Mouse (Mus musculus): ENCODE data around the gene Utp11. TPM values are rescaled to one million over a fixed set of nuclear protein-coding genes. Genes with fewer than 3 reads are reported as not detected.
A peak's percentile ranks its signal among the peaks of the same experiment; 100 is the strongest.

Utp11 gene
- polyA plus RNA-seq, 1 experiment from 2014 or later: 63.0 TPM

GRCm38 (mm10) chr4:124701916-124702315, 8.5 kb upstream of the Utp11 start:
- Histone ChIP-seq H3K36me3 (no peaks in the 10 kb centered on the region), H3K4me2 (replicated peaks) (peak overlapping the region; percentile 98), H3K27ac (replicated peaks) (no peak overlapping the region), H3K4me1 (peaks cover 52% of the 10 kb centered on the region), H3K27me3 (peaks cover 37% of the 10 kb centered on the region), H3K9ac (replicated peaks) (peak overlapping the region; percentile 77), H3K9me3 (no peaks in the 10 kb centered on the region), H3K4me3 (peak overlapping the region; percentile 60)
- no peak for ATAC-seq (ENCODE audit: low FRiP score, low read depth)
- 49% methylated on average over 2 of the region's 5 CpGs for WGBS

- Histone ChIP-seq H3K4me1 (peaks cover 52% of the 10 kb centered on the region), H3K9me3 (no peaks in the 10 kb centered on the region), H3K36me3 (no peaks in the 10 kb centered on the region), H3K9ac (replicated peaks) (peak overlapping the region; percentile 77), H3K4me2 (replicated peaks) (peak overlapping the region; percentile 98), H3K4me3 (peak overlapping the region; percentile 60), H3K27me3 (peaks cover 38% of the 10 kb centered on the region), H3K27ac (replicated peaks) (0 out of 2 replicates have a peak overlapping the region, but pooled peaks have one; percentile 10)
- ATAC-seq (ENCODE audit: low FRiP score, low read depth): 0 out of 2 replicates have a peak, but pooled peaks have one; percentile 8
- WGBS: 3% methylated on average over 22 of the region's 22 CpGs
Measured at GRCm38 (mm10) chr4:124701052-124701845, 7.8 kb upstream of the Utp11 start.

DNA sequence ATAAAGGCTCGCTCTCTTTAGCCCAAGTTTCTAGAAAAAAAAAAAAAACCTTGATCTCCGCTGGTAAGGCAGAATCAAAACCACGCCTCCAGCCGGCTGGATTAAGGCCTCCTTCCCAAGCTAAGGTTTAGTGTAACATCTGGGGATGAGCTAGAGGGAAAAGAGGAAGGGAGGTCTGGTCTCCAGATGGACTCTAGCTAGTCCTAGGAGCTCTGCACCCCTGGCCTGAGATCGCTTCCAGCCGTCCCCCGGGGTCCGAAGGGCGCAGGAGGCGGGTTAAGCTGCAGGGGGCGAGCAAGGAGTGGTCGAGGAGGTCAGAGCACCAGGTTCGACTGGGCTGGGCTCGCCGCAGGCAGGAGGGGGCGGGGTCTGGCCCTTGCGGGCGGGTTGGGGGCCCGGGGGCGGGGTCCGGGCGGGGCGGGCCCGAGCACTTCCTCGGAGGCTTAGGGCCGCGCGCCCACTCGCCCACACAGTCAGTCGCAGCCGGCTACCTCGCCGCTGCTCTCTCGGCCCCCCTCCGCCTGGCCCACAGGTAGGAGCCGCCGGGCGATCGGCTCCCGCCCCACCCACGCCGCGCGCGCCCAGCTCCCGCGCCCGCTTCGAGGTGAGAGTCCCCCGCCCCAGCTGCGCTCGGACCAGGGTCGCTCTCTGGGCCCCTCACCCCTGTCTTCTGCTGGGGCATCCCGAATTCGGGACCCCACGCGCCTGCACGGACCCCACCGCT, 7.0 kb upstream of the Utp11 start, which contains the start of gene Fhl3:
TSS of gene Fhl3 (plus strand) at position 454 of the 724 bp plus-strand sequence.
- H3K9ac ChIP-seq (replicated peaks): peak within 1 kb of the TSS; percentile 77
- H3K27me3 ChIP-seq: peaks cover 46% of the 10 kb centered on the region
- no peaks in the 10 kb centered on the region for H3K36me3 ChIP-seq
- no peaks in the 10 kb centered on the region for H3K9me3 ChIP-seq
- ATAC-seq (ENCODE audit: low FRiP score, low read depth): peak; percentile 66
- H3K4me2 ChIP-seq (replicated peaks): peak within 1 kb of the TSS; percentile 98
- peaks cover 52% of the 10 kb centered on the region for H3K4me1 ChIP-seq
- 1% methylated on average over 45 of the region's 59 CpGs for WGBS
- peak within 1 kb of the TSS; percentile 60 for H3K4me3 ChIP-seq
- 0 out of 2 replicates have a peak within 1 kb of the TSS, but pooled peaks have one; percentile 10 for H3K27ac ChIP-seq (replicated peaks)

- Histone ChIP-seq H3K4me2 (replicated peaks) (peak overlapping the region; percentile 98), H3K4me1 (peaks cover 48% of the 10 kb centered on the region), H3K4me3 (no peak overlapping the region), H3K9me3 (no peaks in the 10 kb centered on the region), H3K27ac (replicated peaks) (no peak overlapping the region), H3K36me3 (no peaks in the 10 kb centered on the region), H3K27me3 (peaks cover 51% of the 10 kb centered on the region), H3K9ac (replicated peaks) (0 out of 2 replicates have a peak overlapping the region, but pooled peaks have one; percentile 24)
- no peak for ATAC-seq (ENCODE audit: low FRiP score, low read depth)
- WGBS: 6% methylated on average over 6 of the region's 6 CpGs
Measured at GRCm38 (mm10) chr4:124699791-124700190, 6.4 kb upstream of the Utp11 start.

GRCm38 (mm10) chr4:124695786-124696516, 2.6 kb upstream of the Utp11 start:
- H3K4me1 ChIP-seq: peaks cover 27% of the 10 kb centered on the region
- no peaks in the 10 kb centered on the region for H3K36me3 ChIP-seq
- no peak for ATAC-seq (ENCODE audit: low FRiP score, low read depth)
- H3K9me3 ChIP-seq: no peaks in the 10 kb centered on the region
- H3K4me2 ChIP-seq (replicated peaks): no peak overlapping the region
- H3K27me3 ChIP-seq: peaks cover 40% of the 10 kb centered on the region
- no peak overlapping the region for H3K4me3 ChIP-seq
- WGBS: 15% methylated on average over 18 of the region's 18 CpGs
- H3K9ac ChIP-seq (replicated peaks): no peak overlapping the region
- H3K27ac ChIP-seq (replicated peaks): no peak overlapping the region

DNA sequence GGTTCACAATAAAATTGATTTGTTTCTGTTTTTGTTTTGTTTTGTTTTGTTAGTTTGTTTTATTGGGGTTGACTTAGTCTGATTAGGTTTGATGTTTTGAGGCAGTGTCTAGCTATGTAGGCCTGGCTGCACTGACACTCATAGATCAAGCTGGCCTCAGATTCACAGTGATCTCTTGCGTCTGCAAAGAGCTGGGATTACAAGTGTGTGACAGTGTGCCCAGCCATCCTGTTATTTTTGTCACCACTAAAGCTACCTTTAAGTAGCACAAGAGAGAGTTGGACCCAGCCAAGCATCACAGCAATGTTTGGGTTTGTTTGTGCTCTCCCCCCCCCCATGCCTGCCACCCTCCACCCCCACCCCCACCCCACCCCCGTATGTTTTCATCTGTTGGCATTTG, 1.2 kb upstream of the Utp11 start:
- WGBS: 67% methylated on average over 2 of the region's 2 CpGs
- H3K27me3 ChIP-seq: peaks cover 30% of the 10 kb centered on the region
- H3K9me3 ChIP-seq: no peaks in the 10 kb centered on the region
- peaks cover 14% of the 10 kb centered on the region for H3K4me1 ChIP-seq
- H3K9ac ChIP-seq (replicated peaks): no peak overlapping the region
- ATAC-seq (ENCODE audit: low FRiP score, low read depth): no peak
- H3K4me3 ChIP-seq: no peak overlapping the region
- H3K27ac ChIP-seq (replicated peaks): no peak overlapping the region
- no peak overlapping the region for H3K4me2 ChIP-seq (replicated peaks)
- H3K36me3 ChIP-seq: peaks cover under 1% of the 10 kb centered on the region; the same call in 1 of the 2 replicates

DNA sequence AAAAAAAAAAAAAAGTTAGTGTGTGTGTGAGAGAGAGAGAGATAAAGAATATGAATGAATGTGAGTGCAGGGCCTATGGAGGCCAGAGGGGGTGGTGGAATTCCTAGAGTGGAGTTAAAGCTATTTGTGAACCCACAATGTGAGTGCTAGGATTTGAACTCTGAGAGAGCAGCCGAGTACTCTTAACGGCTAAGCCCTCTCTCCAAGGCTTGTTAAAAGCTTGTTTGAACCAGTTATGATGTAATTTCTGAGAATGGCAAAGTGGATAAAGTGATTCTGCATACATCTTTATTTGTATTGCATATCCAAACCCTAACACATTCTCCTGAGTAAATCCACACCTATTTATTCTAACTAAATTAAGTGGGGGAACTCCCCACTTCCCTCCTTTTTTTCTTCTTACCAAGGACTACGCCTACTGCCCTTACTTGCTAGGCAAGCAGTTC, 961 bp downstream of the Utp11 start:
- peaks cover 12% of the 10 kb centered on the region; the same call in 1 of the 2 replicates for H3K36me3 ChIP-seq
- H3K4me2 ChIP-seq (replicated peaks): peak overlapping the region; percentile 73
- no peaks in the 10 kb centered on the region for H3K9me3 ChIP-seq
- H3K4me3 ChIP-seq: peak overlapping the region; percentile 91
- no peak overlapping the region for H3K27ac ChIP-seq (replicated peaks)
- no peak for ATAC-seq (ENCODE audit: low FRiP score, low read depth)
- peaks cover 19% of the 10 kb centered on the region for H3K27me3 ChIP-seq
- WGBS: 75% methylated on average over 3 of the region's 3 CpGs
- H3K9ac ChIP-seq (replicated peaks): peak overlapping the region; percentile 87
- peaks cover 13% of the 10 kb centered on the region for H3K4me1 ChIP-seq

GRCm38 (mm10) chr4:124691455-124691854, 1.9 kb downstream of the Utp11 start:
- H3K27me3 ChIP-seq: peaks cover 19% of the 10 kb centered on the region
- H3K9ac ChIP-seq (replicated peaks): no peak overlapping the region
- no peak for ATAC-seq (ENCODE audit: low FRiP score, low read depth)
- 89% methylated on average over 8 of the region's 8 CpGs for WGBS
- no peak overlapping the region for H3K4me3 ChIP-seq
- H3K4me2 ChIP-seq (replicated peaks): no peak overlapping the region
- no peak overlapping the region for H3K27ac ChIP-seq (replicated peaks)
- peaks cover 13% of the 10 kb centered on the region for H3K4me1 ChIP-seq
- H3K9me3 ChIP-seq: no peaks in the 10 kb centered on the region
- H3K36me3 ChIP-seq: peaks cover 16% of the 10 kb centered on the region; the same call in 1 of the 2 replicates

DNA sequence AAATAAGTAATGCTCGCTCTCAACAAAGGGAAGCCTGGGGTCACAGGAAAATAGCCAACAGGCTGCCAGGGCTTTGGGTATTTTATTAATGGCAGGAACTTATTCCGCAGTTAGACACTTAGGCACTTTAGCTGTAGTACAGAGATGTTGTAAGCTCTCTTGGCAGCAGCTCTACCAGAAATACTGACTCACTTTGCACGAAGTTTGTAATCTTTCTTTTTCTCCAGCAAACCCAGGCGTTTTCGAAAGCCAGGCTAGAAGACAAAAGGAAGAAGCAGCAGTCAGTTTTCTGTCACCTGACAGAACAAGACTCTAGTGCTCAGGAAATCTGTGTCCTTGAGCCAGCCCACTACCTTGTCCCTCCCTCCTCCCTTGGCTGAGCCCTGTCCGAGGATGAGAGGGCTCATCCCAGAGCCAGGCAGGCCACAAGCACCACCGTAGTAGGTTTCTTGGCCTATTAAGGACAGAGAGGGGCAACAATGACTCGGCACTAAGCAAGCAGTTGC, 7.5 kb downstream of the Utp11 start:
- Histone ChIP-seq H3K36me3 (peaks cover 63% of the 10 kb centered on the region), H3K4me2 (replicated peaks) (no peak overlapping the region), H3K9ac (replicated peaks) (no peak overlapping the region), H3K27ac (replicated peaks) (no peak overlapping the region), H3K4me3 (no peak overlapping the region), H3K9me3 (no peaks in the 10 kb centered on the region), H3K27me3 (no peaks in the 10 kb centered on the region), H3K4me1 (no peaks in the 10 kb centered on the region)
- ATAC-seq (ENCODE audit: low FRiP score, low read depth): no peak
- WGBS: 89% methylated on average over 8 of the region's 8 CpGs

DNA sequence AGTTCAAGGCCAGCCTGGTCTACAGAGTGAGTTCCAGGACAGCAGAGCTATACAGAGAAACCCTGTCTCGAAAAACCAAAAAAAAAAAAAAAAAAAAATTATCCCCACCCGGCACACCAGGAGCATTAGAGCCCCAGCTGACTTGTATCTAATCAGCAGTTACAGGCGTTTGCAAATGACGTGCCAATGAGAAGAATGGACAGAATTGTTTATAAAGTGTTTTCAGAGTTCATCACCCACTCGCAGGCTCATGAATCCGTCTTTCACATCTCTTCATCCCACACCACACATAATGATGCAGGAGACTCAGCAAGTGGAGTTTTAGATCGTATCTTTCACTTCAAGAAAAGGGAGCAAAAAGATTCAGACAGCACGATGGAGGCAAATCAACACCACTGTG, 7.9 kb downstream of the Utp11 start:
- H3K9ac ChIP-seq (replicated peaks): no peak overlapping the region
- H3K4me1 ChIP-seq: no peaks in the 10 kb centered on the region
- no peaks in the 10 kb centered on the region for H3K27me3 ChIP-seq
- H3K9me3 ChIP-seq: no peaks in the 10 kb centered on the region
- peaks cover 68% of the 10 kb centered on the region for H3K36me3 ChIP-seq
- H3K27ac ChIP-seq (replicated peaks): no peak overlapping the region
- H3K4me2 ChIP-seq (replicated peaks): no peak overlapping the region
- no peak for ATAC-seq (ENCODE audit: low FRiP score, low read depth)
- no peak overlapping the region for H3K4me3 ChIP-seq
- 90% methylated on average over 8 of the region's 8 CpGs for WGBS

DNA sequence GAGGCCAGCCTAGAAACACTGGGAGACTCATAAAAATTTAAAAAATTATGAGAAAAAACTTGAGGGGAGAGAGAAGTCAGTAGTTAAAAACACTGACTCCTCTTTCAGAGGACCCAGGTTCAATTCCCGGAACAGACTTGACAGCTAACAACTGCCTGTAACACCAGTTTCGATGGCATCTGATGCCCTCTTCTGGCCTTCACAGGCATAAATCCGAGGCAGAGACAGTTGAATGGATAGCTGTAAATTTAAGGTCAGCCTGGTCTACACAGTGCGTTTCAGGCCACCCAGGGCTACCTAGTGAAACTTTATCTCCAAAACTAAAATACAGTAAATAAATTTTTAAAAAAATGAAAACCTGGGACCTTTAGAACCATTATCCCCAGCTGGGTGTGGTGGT, 8.4 kb downstream of the Utp11 start:
- Histone ChIP-seq H3K4me2 (replicated peaks) (no peak overlapping the region), H3K4me1 (no peaks in the 10 kb centered on the region), H3K9ac (replicated peaks) (no peak overlapping the region), H3K36me3 (peaks cover 72% of the 10 kb centered on the region), H3K27ac (replicated peaks) (no peak overlapping the region), H3K9me3 (no peaks in the 10 kb centered on the region), H3K27me3 (no peaks in the 10 kb centered on the region), H3K4me3 (no peak overlapping the region)
- ATAC-seq (ENCODE audit: low FRiP score, low read depth): no peak
- 86% methylated on average over 4 of the region's 4 CpGs for WGBS
